Mouse (Mus musculus) activated CD4-positive, CD25-positive, alpha-beta regulatory T cell, adult 4 months (primary cell): ENCODE data around the gene Casq2. TPM values are rescaled to one million over a fixed set of nuclear protein-coding genes. Genes with fewer than 3 reads are reported as not detected.

Experiments
- ATAC-seq: one replicate; pipeline ENCODE4 v1.8.0; 2017
- polyA plus RNA-seq, 2 experiments: library from polyadenylated mRNA; unstranded; fragments of 100-300 nt; shearing (Covaris generic); gene quantifications; one replicate each; pipeline ENCODE4 v1.2.1; 2017

The Casq2 gene
- polyA plus RNA-seq, 2 experiments from 2014 or later = not detected

- no peak for ATAC-seq
Measured at GRCm38 (mm10) chr3:102195762-102196161, 109.5 kb downstream of the Casq2 start.

Other genes starting within 250 kb of the Casq2 start
- not detected for gene Mab21l3, start 237.5 kb upstream of the Casq2 start, polyA plus RNA-seq
- 10 to 100 TPM in 1 of 2 experiments, 1 to 10 TPM in 1; 7.5 to 21.7 TPM for gene Slc22a15, start 162.0 kb upstream of the Casq2 start, polyA plus RNA-seq
- gene Nhlh2, start 76.3 kb upstream of the Casq2 start, polyA plus RNA-seq = not detected
- gene Vangl1, start 118.3 kb downstream of the Casq2 start, polyA plus RNA-seq = not detected